Mouse (Mus musculus): Measurements from ENCODE around the gene Tbc1d10a. TPM values are rescaled to one million over a fixed set of nuclear protein-coding genes. Genes with fewer than 3 reads are reported as not detected.

Gene Tbc1d10a
- polyA plus RNA-seq, 1 experiment from 2014 or later = 41.0 TPM

- 23% methylated on average over 5 of the region's 5 CpGs for WGBS
- Histone ChIP-seq H3K36me3 (ENCODE audit: control insufficient read depth, insufficient read depth, low read length) (no peaks in the 10 kb centered on the region), H3K4me1 (ENCODE audit: control insufficient read depth, insufficient read depth, low read depth, low read length) (peaks cover 18% of the 10 kb centered on the region), H3K27ac (ENCODE audit: low read depth, low read length) (no peak overlapping the region), H3K4me3 (ENCODE audit: low read length) (no peak overlapping the region), H3K9ac (ENCODE audit: low read depth, low read length) (no peak overlapping the region), H3K9me3 (ENCODE audit: control insufficient read depth, low read length) (no peaks in the 10 kb centered on the region), H3K4me2 (ENCODE audit: low read length) (no peak overlapping the region), H3K27me3 (replicated peaks; ENCODE audit: control insufficient read depth, insufficient read depth, low read length) (peaks cover 18% of the 10 kb centered on the region)
- 0 out of 2 replicates have a peak, but pooled peaks have one; percentile 21 for ATAC-seq
These were observed 75.4 kb downstream of the Tbc1d10a start for GRCm38 (mm10) chr11:4261969-4262368.

DNA sequence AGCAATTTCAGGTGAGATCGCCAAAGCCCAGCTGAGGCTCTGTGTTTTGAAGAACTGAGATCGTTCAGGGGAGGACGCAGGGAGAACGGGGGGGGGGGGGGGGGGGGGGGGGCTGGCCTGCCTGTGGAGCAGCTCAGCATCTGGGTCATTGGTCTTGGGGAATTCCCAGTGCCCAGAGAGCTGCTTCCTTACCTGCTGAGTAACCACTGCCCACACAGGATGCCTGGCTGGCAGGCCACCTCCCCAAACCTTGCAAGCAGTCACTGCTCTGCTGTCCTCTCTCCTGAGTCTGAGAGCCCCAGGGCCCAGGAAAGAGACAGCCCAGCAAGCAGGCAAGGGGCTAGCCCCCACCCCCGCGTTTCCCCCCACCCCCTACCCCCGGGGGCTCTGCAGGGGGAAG, 76.3 kb downstream of the Tbc1d10a start:
- no peaks in the 10 kb centered on the region for H3K9me3 ChIP-seq (ENCODE audit: control insufficient read depth, low read length)
- H3K36me3 ChIP-seq (ENCODE audit: control insufficient read depth, insufficient read depth, low read length) = no peaks in the 10 kb centered on the region
- 28% methylated on average over 7 of the region's 7 CpGs for WGBS
- H3K27me3 ChIP-seq (replicated peaks; ENCODE audit: control insufficient read depth, insufficient read depth, low read length) = peaks cover 27% of the 10 kb centered on the region
- peaks cover 19% of the 10 kb centered on the region for H3K4me1 ChIP-seq (ENCODE audit: control insufficient read depth, insufficient read depth, low read depth, low read length)
- no peak for ATAC-seq
- H3K27ac ChIP-seq (ENCODE audit: low read depth, low read length) = no peak overlapping the region
- no peak overlapping the region; the same call in 1 of the 2 replicates for H3K9ac ChIP-seq (ENCODE audit: low read depth, low read length)
- no peak overlapping the region for H3K4me3 ChIP-seq (ENCODE audit: low read length)
- no peak overlapping the region for H3K4me2 ChIP-seq (ENCODE audit: low read length)

DNA sequence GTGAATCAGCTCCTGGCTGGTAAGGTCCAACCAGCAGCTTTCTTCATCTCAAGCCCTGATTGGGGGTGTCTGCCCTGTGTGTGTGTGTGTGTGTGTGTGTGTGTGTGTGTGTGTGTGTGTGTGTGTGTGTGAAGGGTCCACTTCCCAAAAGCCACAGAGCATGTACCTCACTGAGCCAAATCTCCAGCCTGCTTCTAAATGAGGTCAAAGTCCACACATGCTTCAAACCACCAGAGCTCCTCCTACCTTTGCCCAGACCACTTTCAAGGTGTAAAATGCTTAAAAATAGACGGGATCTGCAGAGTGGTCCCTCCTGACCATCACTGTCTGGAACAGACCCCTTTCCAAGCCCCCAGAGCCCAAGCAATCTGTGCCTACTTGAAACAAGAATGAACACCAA, 76.7 kb downstream of the Tbc1d10a start:
- no peak overlapping the region for H3K4me3 ChIP-seq (ENCODE audit: low read length)
- no peak overlapping the region for H3K4me2 ChIP-seq (ENCODE audit: low read length)
- no peaks in the 10 kb centered on the region for H3K36me3 ChIP-seq (ENCODE audit: control insufficient read depth, insufficient read depth, low read length)
- peaks cover 29% of the 10 kb centered on the region for H3K27me3 ChIP-seq (replicated peaks; ENCODE audit: control insufficient read depth, insufficient read depth, low read length)
- no peak for ATAC-seq
- H3K27ac ChIP-seq (ENCODE audit: low read depth, low read length) = no peak overlapping the region
- H3K9me3 ChIP-seq (ENCODE audit: control insufficient read depth, low read length) = no peaks in the 10 kb centered on the region
- no peak overlapping the region for H3K9ac ChIP-seq (ENCODE audit: low read depth, low read length)
- peaks cover 19% of the 10 kb centered on the region for H3K4me1 ChIP-seq (ENCODE audit: control insufficient read depth, insufficient read depth, low read depth, low read length)
- 22% methylated on average over 1 of the region's 1 CpGs for WGBS

GRCm38 (mm10) chr11:4264066-4264465, 77.5 kb downstream of the Tbc1d10a start:
- peaks cover 18% of the 10 kb centered on the region for H3K4me1 ChIP-seq (ENCODE audit: control insufficient read depth, insufficient read depth, low read depth, low read length)
- WGBS = 70% methylated on average over 7 of the region's 7 CpGs
- no peaks in the 10 kb centered on the region for H3K36me3 ChIP-seq (ENCODE audit: control insufficient read depth, insufficient read depth, low read length)
- H3K4me3 ChIP-seq (ENCODE audit: low read length) = no peak overlapping the region
- H3K9me3 ChIP-seq (ENCODE audit: control insufficient read depth, low read length) = no peaks in the 10 kb centered on the region
- no peak overlapping the region for H3K9ac ChIP-seq (ENCODE audit: low read depth, low read length)
- no peak for ATAC-seq
- H3K4me2 ChIP-seq (ENCODE audit: low read length) = no peak overlapping the region
- peaks cover 29% of the 10 kb centered on the region for H3K27me3 ChIP-seq (replicated peaks; ENCODE audit: control insufficient read depth, insufficient read depth, low read length)
- H3K27ac ChIP-seq (ENCODE audit: low read depth, low read length) = no peak overlapping the region

Small RNAs within 50 kb of the gene (microRNA-seq; reads per million reads assigned to microRNA genes)
- gene Mir3060 = 5.4 reads per million, percentile 18 among the genes with 10 or more reads in this experiment

Other genes with a start within 250 kb of the Tbc1d10a start
- gene Pes1, start 222.8 kb upstream of the Tbc1d10a start, polyA plus RNA-seq (2015; fragmentation: Nextera tagmentation; extraction: Ambion mirVana) = 52.4 and 55.3 TPM in 2 replicates
- gene 4930556J24Rik, start 210.0 kb upstream of the Tbc1d10a start, polyA plus RNA-seq (2015; fragmentation: Nextera tagmentation; extraction: Ambion mirVana) = not detected in 2 replicates
- gene Gal3st1, start 203.2 kb upstream of the Tbc1d10a start, polyA plus RNA-seq (2015; fragmentation: Nextera tagmentation; extraction: Ambion mirVana) = 11.3 and 11.6 TPM in 2 replicates
- not detected in 2 replicates for gene Sec14l4, start 155.3 kb upstream of the Tbc1d10a start, polyA plus RNA-seq (2015; fragmentation: Nextera tagmentation; extraction: Ambion mirVana)
- 0.76 and 1.2 TPM in 2 replicates for gene Sec14l3, start 121.9 kb upstream of the Tbc1d10a start, polyA plus RNA-seq (2015; fragmentation: Nextera tagmentation; extraction: Ambion mirVana)
- gene Mtfp1, start 91.3 kb upstream of the Tbc1d10a start, polyA plus RNA-seq (2015; fragmentation: Nextera tagmentation; extraction: Ambion mirVana) = 14.6 and 15.7 TPM in 2 replicates
- 6.6 and 7.0 TPM in 2 replicates for gene Sec14l2, start 63.4 kb upstream of the Tbc1d10a start, polyA plus RNA-seq (2015; fragmentation: Nextera tagmentation; extraction: Ambion mirVana)
- 50.0 and 52.4 TPM in 2 replicates for gene Rnf215, start 51.6 kb upstream of the Tbc1d10a start, polyA plus RNA-seq (2015; fragmentation: Nextera tagmentation; extraction: Ambion mirVana)
- 9.1 and 10.9 TPM in 2 replicates for gene Ccdc157, start 26.5 kb upstream of the Tbc1d10a start, polyA plus RNA-seq (2015; fragmentation: Nextera tagmentation; extraction: Ambion mirVana)
- 38.7 and 52.4 TPM in 2 replicates for gene Sf3a1, start 26.4 kb upstream of the Tbc1d10a start, polyA plus RNA-seq (2015; fragmentation: Nextera tagmentation; extraction: Ambion mirVana)
- 6.7 and 7.4 TPM in 2 replicates for gene Castor1, start 31.4 kb downstream of the Tbc1d10a start, polyA plus RNA-seq (2015; fragmentation: Nextera tagmentation; extraction: Ambion mirVana)
- gene Osm, start 49.6 kb downstream of the Tbc1d10a start, polyA plus RNA-seq (2015; fragmentation: Nextera tagmentation; extraction: Ambion mirVana) = not detected in 2 replicates
- 0.05 TPM in 1 of 2 replicates, not detected in the other for gene Lif, start 70.8 kb downstream of the Tbc1d10a start, polyA plus RNA-seq (2015; fragmentation: Nextera tagmentation; extraction: Ambion mirVana)

Data from hindbrain, embryonic 16.5 days (tissue).